Mouse (Mus musculus) lung, postnatal 0 days (tissue): ENCODE measurements around the gene Ikbip.
A peak's percentile ranks its signal among the peaks of the same experiment; 100 is the strongest.

Experiments
- CTCF ChIP-seq: IDR thresholded peaks from 2 replicates; pipeline ENCODE4 v1.5.1; 2016; ENCODE audit warnings: antibody characterized with exemption, mild to moderate bottlenecking
- EP300 ChIP-seq: IDR thresholded peaks from 2 replicates; pipeline ENCODE4 v1.6.1; 2016; ENCODE audit warnings: antibody characterized with exemption, mild to moderate bottlenecking, control low read depth

- TF ChIP-seq CTCF: peak; percentile 84
- no peak for TF ChIP-seq EP300
These were observed 48.8 kb upstream of the Ikbip start for GRCm38 (mm10) chr10:91033942-91034341.
